Mouse (Mus musculus): ENCODE data around the gene Wwc2. TPM values are rescaled to one million over a fixed set of nuclear protein-coding genes. Genes with fewer than 3 reads are reported as not detected.

Wwc2 gene
- total and polyA plus RNA-seq, 2 experiments from 2014 or later, result 8.2 to 18.5 TPM

DNA sequence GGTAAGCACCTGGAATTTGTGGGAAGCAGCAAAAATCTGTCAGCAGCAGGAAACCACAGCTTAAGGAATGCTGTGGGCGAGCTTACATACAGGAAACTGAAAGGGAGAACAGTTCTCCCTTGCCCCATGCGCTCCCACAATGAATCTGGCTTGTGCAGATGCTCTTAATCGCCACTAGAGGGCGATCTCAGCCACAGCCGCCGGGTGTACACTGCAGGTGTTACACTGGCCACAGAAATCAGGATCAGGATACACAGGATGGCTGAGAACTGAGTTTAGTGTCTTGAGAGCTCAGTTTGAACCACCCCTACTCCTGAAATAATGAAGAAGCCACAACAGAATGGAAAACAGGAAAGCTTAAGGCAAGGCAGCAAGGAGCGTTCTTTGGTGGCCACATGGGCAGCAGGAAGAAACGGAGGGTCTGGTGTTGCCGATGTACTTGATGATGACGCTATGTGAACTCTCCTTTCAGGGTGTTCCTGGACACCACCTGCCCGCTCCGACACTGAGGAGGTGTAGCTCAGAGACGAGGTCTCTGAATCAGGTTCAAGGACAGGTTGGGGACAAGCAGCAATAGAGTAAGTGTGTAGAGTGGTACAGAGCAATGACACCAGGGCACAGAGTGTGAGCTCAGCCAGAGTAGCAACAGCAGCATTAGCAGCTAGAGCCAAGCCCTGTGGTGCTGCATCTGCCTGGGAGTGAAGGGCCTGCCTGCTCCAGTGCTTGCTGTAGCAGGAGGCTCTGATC lies 118.2 kb downstream of the Wwc2 start:
- H3K4me2 ChIP-seq (ENCODE audit: low read depth, low read length), result no peak overlapping the region
- H3K27ac ChIP-seq (ENCODE audit: low read depth), result no peak overlapping the region
- TF ChIP-seq EP300 (IDR thresholded peaks at IDR 0.05; ENCODE audit: low read depth) (no peak), CTCF (IDR thresholded peaks at IDR 0.05; ENCODE audit: low read depth) (peak; percentile 98)
- peaks cover 73% of the 10 kb centered on the region for H3K36me3 ChIP-seq (replicated peaks; ENCODE audit: control insufficient read depth, insufficient read depth, low read length)
- no peaks in the 10 kb centered on the region for H3K4me1 ChIP-seq (ENCODE audit: control insufficient read depth, insufficient read depth)
- no peaks in the 10 kb centered on the region for H3K9me3 ChIP-seq (replicated peaks; ENCODE audit: control insufficient read depth, low read length)
- H3K27me3 ChIP-seq (ENCODE audit: control insufficient read depth, insufficient read depth, low read length), result no peaks in the 10 kb centered on the region
- DNase-seq (ENCODE audit: low spot score) (peak; percentile 71), ATAC-seq (ENCODE audit: insufficient read depth, low read depth) (peak; percentile 87)
- H3K4me3 ChIP-seq (ENCODE audit: low read depth, low read length), result no peak overlapping the region
- 41% methylated on average over 13 of the region's 13 CpGs for WGBS
- no peak overlapping the region for H3K9ac ChIP-seq (replicated peaks; ENCODE audit: low read depth, low read length)

DNA sequence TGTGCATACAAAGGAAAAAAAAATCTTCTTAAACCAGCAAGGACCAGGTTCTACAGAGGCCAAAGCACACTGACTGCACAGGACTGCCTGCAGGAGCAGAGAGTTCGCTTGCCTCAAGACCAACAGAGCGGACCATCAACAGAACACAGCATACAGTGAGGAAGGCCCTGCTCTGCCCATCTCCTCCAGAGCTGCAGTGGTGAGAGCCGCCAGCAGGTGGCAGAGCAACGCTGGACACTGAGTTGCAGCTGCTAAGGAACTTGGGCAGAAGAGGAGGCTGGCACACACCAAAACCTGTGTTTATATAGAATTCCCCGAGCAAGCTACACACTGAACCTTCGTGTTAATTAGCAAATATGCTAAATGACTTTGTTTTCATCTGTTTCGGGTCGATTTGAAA lies 123.7 kb downstream of the Wwc2 start:
- WGBS, result 24% methylated on average over 8 of the region's 8 CpGs
- Histone ChIP-seq H3K4me2 (ENCODE audit: low read depth, low read length) (no peak overlapping the region), H3K4me3 (ENCODE audit: low read depth, low read length) (no peak overlapping the region), H3K9me3 (replicated peaks; ENCODE audit: control insufficient read depth, low read length) (no peaks in the 10 kb centered on the region), H3K4me1 (ENCODE audit: control insufficient read depth, insufficient read depth) (no peaks in the 10 kb centered on the region), H3K27me3 (ENCODE audit: control insufficient read depth, insufficient read depth, low read length) (no peaks in the 10 kb centered on the region), H3K36me3 (replicated peaks; ENCODE audit: control insufficient read depth, insufficient read depth, low read length) (peaks cover 78% of the 10 kb centered on the region), H3K9ac (replicated peaks; ENCODE audit: low read depth, low read length) (no peak overlapping the region), H3K27ac (ENCODE audit: low read depth) (no peak overlapping the region)
- peak; percentile 25 for DNase-seq (ENCODE audit: low spot score)
- TF ChIP-seq CTCF (IDR thresholded peaks at IDR 0.05; ENCODE audit: low read depth), result peak; percentile 95
- TF ChIP-seq EP300 (IDR thresholded peaks at IDR 0.05; ENCODE audit: low read depth), result no peak
- ATAC-seq (ENCODE audit: insufficient read depth, low read depth), result peak; percentile 69; the same call in 1 of the 2 replicates

DNA sequence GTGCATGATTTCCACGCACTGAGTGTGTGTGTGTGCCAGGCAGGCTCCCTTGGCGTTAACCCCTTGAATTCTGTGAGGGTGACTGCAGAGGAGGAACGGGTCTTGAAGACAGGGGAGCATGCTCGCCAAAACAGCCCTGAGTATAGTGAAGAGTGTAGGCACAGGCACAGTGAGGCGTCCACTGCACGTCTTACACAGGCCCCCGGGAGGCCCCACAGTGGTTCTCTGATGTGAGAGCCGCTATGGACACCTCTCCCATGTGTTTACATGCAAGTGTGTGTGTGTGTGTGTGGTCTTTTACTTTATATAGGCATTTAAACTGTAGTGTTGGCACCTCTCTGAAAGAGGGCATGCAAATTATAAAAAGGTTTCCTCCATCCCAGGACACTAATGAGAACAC lies 124.2 kb downstream of the Wwc2 start:
- Histone ChIP-seq H3K36me3 (replicated peaks; ENCODE audit: control insufficient read depth, insufficient read depth, low read length) (peaks cover 83% of the 10 kb centered on the region), H3K27ac (ENCODE audit: low read depth) (no peak overlapping the region), H3K9me3 (replicated peaks; ENCODE audit: control insufficient read depth, low read length) (no peaks in the 10 kb centered on the region), H3K27me3 (ENCODE audit: control insufficient read depth, insufficient read depth, low read length) (no peaks in the 10 kb centered on the region), H3K4me1 (ENCODE audit: control insufficient read depth, insufficient read depth) (no peaks in the 10 kb centered on the region), H3K9ac (replicated peaks; ENCODE audit: low read depth, low read length) (no peak overlapping the region), H3K4me2 (ENCODE audit: low read depth, low read length) (no peak overlapping the region), H3K4me3 (ENCODE audit: low read depth, low read length) (no peak overlapping the region)
- ATAC-seq (ENCODE audit: insufficient read depth, low read depth) (no peak), DNase-seq (ENCODE audit: low spot score) (no peak)
- 82% methylated on average over 8 of the region's 8 CpGs for WGBS
- TF ChIP-seq EP300 (IDR thresholded peaks at IDR 0.05; ENCODE audit: low read depth) (no peak), CTCF (IDR thresholded peaks at IDR 0.05; ENCODE audit: low read depth) (no peak)

GRCm38 (mm10) chr8:47859259-47859658 lies 131.5 kb downstream of the Wwc2 start:
- no peaks in the 10 kb centered on the region for H3K4me1 ChIP-seq (ENCODE audit: control insufficient read depth, insufficient read depth)
- TF ChIP-seq EP300 (IDR thresholded peaks at IDR 0.05; ENCODE audit: low read depth), result no peak
- no peak for TF ChIP-seq CTCF (IDR thresholded peaks at IDR 0.05; ENCODE audit: low read depth)
- no peak for ATAC-seq (ENCODE audit: insufficient read depth, low read depth)
- 92% methylated on average over 12 of the region's 12 CpGs for WGBS
- no peak for DNase-seq (ENCODE audit: low spot score)
- no peak overlapping the region for H3K27ac ChIP-seq (ENCODE audit: low read depth)
- H3K36me3 ChIP-seq (replicated peaks; ENCODE audit: control insufficient read depth, insufficient read depth, low read length), result peaks cover 82% of the 10 kb centered on the region
- no peaks in the 10 kb centered on the region for H3K27me3 ChIP-seq (ENCODE audit: control insufficient read depth, insufficient read depth, low read length)
- no peaks in the 10 kb centered on the region for H3K9me3 ChIP-seq (replicated peaks; ENCODE audit: control insufficient read depth, low read length)
- no peak overlapping the region for H3K4me3 ChIP-seq (ENCODE audit: low read depth, low read length)
- no peak overlapping the region for H3K4me2 ChIP-seq (ENCODE audit: low read depth, low read length)
- no peak overlapping the region for H3K9ac ChIP-seq (replicated peaks; ENCODE audit: low read depth, low read length)

GRCm38 (mm10) chr8:47853356-47853755 lies 137.4 kb downstream of the Wwc2 start:
- no peak for ATAC-seq (ENCODE audit: insufficient read depth, low read depth)
- Histone ChIP-seq H3K9me3 (replicated peaks; ENCODE audit: control insufficient read depth, low read length) (no peaks in the 10 kb centered on the region), H3K9ac (replicated peaks; ENCODE audit: low read depth, low read length) (no peak overlapping the region), H3K4me3 (ENCODE audit: low read depth, low read length) (no peak overlapping the region), H3K27me3 (ENCODE audit: control insufficient read depth, insufficient read depth, low read length) (no peaks in the 10 kb centered on the region), H3K4me1 (ENCODE audit: control insufficient read depth, insufficient read depth) (peaks cover 7% of the 10 kb centered on the region; the same call in 1 of the 2 replicates), H3K36me3 (replicated peaks; ENCODE audit: control insufficient read depth, insufficient read depth, low read length) (peaks cover 62% of the 10 kb centered on the region), H3K27ac (ENCODE audit: low read depth) (no peak overlapping the region), H3K4me2 (ENCODE audit: low read depth, low read length) (no peak overlapping the region)
- DNase-seq (ENCODE audit: low spot score), result no peak
- 86% methylated on average over 5 of the region's 5 CpGs for WGBS
- TF ChIP-seq EP300 (IDR thresholded peaks at IDR 0.05; ENCODE audit: low read depth) (no peak), CTCF (IDR thresholded peaks at IDR 0.05; ENCODE audit: low read depth) (no peak)
